Mouse (Mus musculus) limb, embryonic 11.5 days (tissue): Measurements from ENCODE around the gene Il13. TPM values are rescaled to one million over a fixed set of nuclear protein-coding genes. Genes with fewer than 3 reads are reported as not detected.

ENCODE experiments used
- ATAC-seq: fragments of 200-750 bp; cut with Nextera tagmentation; 2 replicates; pipeline ENCODE4 v1.8.0; 2017; ENCODE audit warnings: low read depth; ENCODE audit not compliant: insufficient number of reproducible peaks, low FRiP score, low TSS enrichment
- DNase-seq: peaks from one replicate; pipeline ENCODE4 v3.0.0-alpha.2; 2015; ENCODE audit warnings: low spot score
- H3K27ac ChIP-seq: fragments of 300-500 bp; sonication (generic); replicated peaks from 2 replicates; pipeline ENCODE4 v1.5.1; 2014; ENCODE audit warnings: low read depth, mild to moderate bottlenecking, low read length
- H3K27me3 ChIP-seq: fragments of 300-500 bp; sonication (generic); 2 replicates; pipeline ENCODE4 v1.6.1; 2014; ENCODE audit warnings: mild to moderate bottlenecking, low read length, mixed read lengths; ENCODE audit not compliant: control insufficient read depth, insufficient read depth
- H3K36me3 ChIP-seq: fragments of 300-500 bp; sonication (generic); 2 replicates; pipeline ENCODE4 v1.6.1; 2014; ENCODE audit warnings: mild to moderate bottlenecking, low read length, moderate library complexity, mixed read lengths; ENCODE audit not compliant: control insufficient read depth, insufficient read depth
- H3K4me1 ChIP-seq: fragments of 300-500 bp; sonication (generic); 2 replicates; pipeline ENCODE4 v1.6.1; 2014; ENCODE audit warnings: low read length, mixed read lengths; ENCODE audit not compliant: control insufficient read depth, insufficient read depth
- H3K4me2 ChIP-seq: fragments of 300-500 bp; sonication (generic); 2 replicates; pipeline ENCODE4 v1.6.1; 2014; ENCODE audit warnings: low read depth, mild to moderate bottlenecking, moderate library complexity; ENCODE audit not compliant: severe bottlenecking
- H3K4me3 ChIP-seq: fragments of 300-500 bp; sonication (generic); 2 replicates; pipeline ENCODE4 v1.5.1; 2014; ENCODE audit warnings: low read depth, low read length
- H3K9ac ChIP-seq: fragments of 300-500 bp; sonication (generic); 2 replicates; pipeline ENCODE4 v1.6.1; 2014; ENCODE audit warnings: mild to moderate bottlenecking, low read length
- H3K9me3 ChIP-seq: fragments of 300-500 bp; sonication (generic); 2 replicates; pipeline ENCODE4 v1.6.1; 2016; ENCODE audit warnings: low read length; ENCODE audit not compliant: control insufficient read depth
- WGBS: fragments of 180-500 bp; shearing (Covaris S2); extraction: QIAGEN DNeasy Blood & Tissue Kit; methylation state at CpG from one replicate; pipeline ENCODE4 v1.1.7; 2014; 5-methylcytosine and 5-hydroxymethylcytosine counted together
- polyA plus RNA-seq: library from polyadenylated mRNA; unstranded; fragments of >200 nt; fragmentation: Nextera tagmentation; extraction: Ambion mirVana; gene quantifications from 2 replicates; pipeline ENCODE4 v1.2.1, GENCODE M21; 2014

Gene Il13
- not detected in 2 replicates for polyA plus RNA-seq

DNA sequence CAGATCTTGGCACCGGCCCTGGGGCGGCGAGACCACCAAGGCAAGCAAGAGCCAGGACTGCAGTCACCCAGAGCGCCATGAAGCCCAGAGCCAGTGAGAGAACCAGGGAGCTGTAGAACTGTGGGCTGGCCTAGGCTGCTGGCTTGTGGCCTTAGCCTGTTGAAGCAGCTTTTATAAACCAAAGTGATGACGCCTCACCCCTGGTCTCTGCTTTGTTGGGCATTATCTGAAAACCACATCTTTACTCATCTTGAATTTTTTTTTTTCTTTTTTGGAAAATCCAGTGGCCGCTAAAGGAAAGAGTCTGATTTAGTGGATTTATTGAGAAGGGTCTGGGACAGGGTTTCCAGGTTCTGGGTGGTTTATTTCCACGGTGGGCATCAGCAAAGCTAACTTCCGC, at the start of gene Il13:
Il13 (minus strand) TSS at position 147 of the 400 bp plus-strand sequence.
- WGBS: 89% methylated on average over 8 of the region's 8 CpGs
- Histone ChIP-seq H3K9me3 (no peaks in the 10 kb centered on the region), H3K27me3 (no peaks in the 10 kb centered on the region), H3K4me1 (peaks cover 9% of the 10 kb centered on the region; the same call in 1 of the 2 replicates), H3K9ac (no peak within 1 kb of the TSS; the same call in 1 of the 2 replicates), H3K4me2 (no peak within 1 kb of the TSS), H3K4me3 (no peak within 1 kb of the TSS), H3K27ac (no peak within 1 kb of the TSS), H3K36me3 (no peaks in the 10 kb centered on the region)
- ATAC-seq: no peak
- no peak for DNase-seq

DNA sequence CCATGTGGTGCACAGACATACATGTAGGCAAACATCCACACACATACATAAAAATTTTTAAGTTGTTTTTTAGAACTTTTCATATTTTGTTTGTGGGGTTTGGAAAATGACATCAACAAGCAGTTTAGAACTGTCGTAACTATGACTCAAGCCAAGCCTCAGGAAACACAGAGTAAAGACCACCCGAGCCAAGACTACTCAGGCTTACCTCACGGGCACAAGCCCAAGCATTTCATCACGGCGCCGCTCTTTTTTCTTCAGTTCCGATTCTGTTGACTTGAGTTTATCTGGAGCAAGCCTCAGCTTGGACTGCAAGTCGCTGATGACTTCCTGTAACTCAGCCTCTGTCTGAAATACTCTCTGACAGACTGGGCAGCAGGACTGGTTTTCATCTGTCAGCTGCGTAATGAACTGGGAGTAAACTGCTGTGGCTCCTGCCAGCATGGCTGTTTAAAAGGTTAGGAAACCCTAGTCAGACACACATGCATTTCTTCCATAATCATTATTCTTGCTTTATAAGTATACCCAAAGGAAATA, 48.6 kb upstream of the Il13 start:
- Histone ChIP-seq H3K4me3 (no peak overlapping the region), H3K36me3 (peaks cover 2% of the 10 kb centered on the region; the same call in 1 of the 2 replicates), H3K4me1 (no peaks in the 10 kb centered on the region), H3K27ac (no peak overlapping the region), H3K4me2 (no peak overlapping the region), H3K9me3 (no peaks in the 10 kb centered on the region), H3K27me3 (no peaks in the 10 kb centered on the region), H3K9ac (no peak overlapping the region)
- ATAC-seq (no peak), DNase-seq (no peak)
- WGBS: 92% methylated on average over 9 of the region's 9 CpGs

DNA sequence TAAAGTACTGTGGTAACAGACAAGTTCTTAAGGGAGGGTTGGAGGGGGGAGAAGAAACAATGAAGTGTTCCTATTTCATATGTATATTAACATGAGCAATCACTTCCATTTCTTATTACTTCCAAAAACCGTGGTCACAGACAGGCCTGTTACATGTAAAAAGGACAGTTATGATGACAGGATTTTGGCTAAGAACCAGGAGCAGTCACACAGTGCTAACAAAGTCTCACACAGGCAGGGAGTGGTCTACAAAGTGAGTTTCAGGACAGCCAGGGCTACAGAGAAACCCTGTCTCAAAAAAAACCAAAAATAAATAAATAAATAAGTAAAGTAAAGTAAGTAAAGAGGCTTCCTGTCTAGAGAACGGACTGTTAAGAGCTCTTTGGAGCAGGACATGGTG, 47.7 kb upstream of the Il13 start:
- Histone ChIP-seq H3K9me3 (no peaks in the 10 kb centered on the region), H3K27ac (no peak overlapping the region), H3K4me2 (no peak overlapping the region), H3K4me1 (no peaks in the 10 kb centered on the region), H3K27me3 (no peaks in the 10 kb centered on the region), H3K36me3 (peaks cover 2% of the 10 kb centered on the region; the same call in 1 of the 2 replicates), H3K4me3 (no peak overlapping the region), H3K9ac (no peak overlapping the region)
- DNase-seq (no peak), ATAC-seq (no peak)
- 92% methylated on average over 2 of the region's 2 CpGs for WGBS

- Histone ChIP-seq H3K27ac (no peak overlapping the region), H3K27me3 (no peaks in the 10 kb centered on the region), H3K4me2 (no peak overlapping the region), H3K4me1 (no peaks in the 10 kb centered on the region), H3K9ac (no peak overlapping the region), H3K4me3 (no peak overlapping the region), H3K36me3 (peaks cover 2% of the 10 kb centered on the region; the same call in 1 of the 2 replicates), H3K9me3 (no peaks in the 10 kb centered on the region)
- 90% methylated on average over 2 of the region's 2 CpGs for WGBS
- ATAC-seq: no peak
- DNase-seq: no peak
Observed at GRCm38 (mm10) chr11:53681686-53682085, 47.2 kb upstream of the Il13 start.

DNA sequence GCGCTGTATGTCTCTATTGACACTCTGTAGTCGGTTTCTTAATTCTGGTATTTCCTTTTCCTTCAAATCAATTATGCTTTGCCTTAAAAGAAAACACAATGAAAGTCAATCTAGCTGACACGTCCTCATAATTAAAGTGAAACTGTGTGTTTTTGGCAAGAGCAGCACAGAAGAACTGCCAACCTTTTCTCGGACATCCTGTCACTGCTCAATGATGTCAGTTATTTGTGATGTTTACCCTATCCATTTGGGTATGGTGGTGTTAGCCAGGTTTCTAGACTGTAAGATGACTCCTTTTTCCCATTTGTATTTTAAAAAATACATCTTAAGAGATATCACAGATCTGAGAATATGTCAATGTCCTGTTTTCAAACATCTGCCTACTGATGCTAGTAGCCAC, 45.6 kb upstream of the Il13 start:
- Histone ChIP-seq H3K9ac (no peak overlapping the region), H3K4me1 (no peaks in the 10 kb centered on the region), H3K4me3 (no peak overlapping the region), H3K9me3 (no peaks in the 10 kb centered on the region), H3K27me3 (no peaks in the 10 kb centered on the region), H3K36me3 (peaks cover 7% of the 10 kb centered on the region; the same call in 1 of the 2 replicates), H3K27ac (no peak overlapping the region), H3K4me2 (no peak overlapping the region)
- no peak for ATAC-seq
- WGBS: 90% methylated on average over 4 of the region's 4 CpGs
- no peak for DNase-seq

DNA sequence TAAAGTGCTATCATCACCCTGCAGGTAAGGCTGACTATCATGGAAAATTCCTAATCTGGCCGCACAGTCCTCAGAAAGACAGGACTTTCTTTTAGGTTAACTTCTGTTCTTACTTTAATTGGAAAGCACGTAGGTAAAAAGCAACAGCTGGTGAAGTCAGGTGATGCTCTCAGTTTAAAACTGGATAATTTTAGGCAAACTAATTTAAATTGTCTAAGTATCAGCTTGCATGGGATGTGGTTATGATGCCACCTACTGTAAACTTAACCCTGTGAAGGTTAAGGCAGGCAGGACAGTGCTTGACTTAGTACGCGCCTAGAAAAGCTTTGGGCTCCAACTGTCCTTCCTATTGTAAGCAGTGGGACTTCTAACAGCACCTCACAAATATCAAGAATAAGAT, 36.9 kb upstream of the Il13 start:
- 93% methylated on average over 4 of the region's 4 CpGs for WGBS
- DNase-seq: no peak
- Histone ChIP-seq H3K9me3 (no peaks in the 10 kb centered on the region), H3K27me3 (no peaks in the 10 kb centered on the region), H3K4me2 (no peak overlapping the region), H3K9ac (no peak overlapping the region), H3K27ac (no peak overlapping the region), H3K36me3 (peaks cover 10% of the 10 kb centered on the region; the same call in 1 of the 2 replicates), H3K4me3 (no peak overlapping the region), H3K4me1 (no peaks in the 10 kb centered on the region)
- ATAC-seq: no peak

- no peaks in the 10 kb centered on the region for H3K27me3 ChIP-seq
- peaks cover 3% of the 10 kb centered on the region; the same call in 1 of the 2 replicates for H3K4me1 ChIP-seq
- H3K27ac ChIP-seq: no peak overlapping the region
- peaks cover 9% of the 10 kb centered on the region; the same call in 1 of the 2 replicates for H3K36me3 ChIP-seq
- 86% methylated on average over 5 of the region's 5 CpGs for WGBS
- H3K4me2 ChIP-seq: no peak overlapping the region
- no peaks in the 10 kb centered on the region for H3K9me3 ChIP-seq
- H3K9ac ChIP-seq: no peak overlapping the region
- no peak for DNase-seq
- H3K4me3 ChIP-seq: no peak overlapping the region
- ATAC-seq: no peak
Observed at GRCm38 (mm10) chr11:53664091-53664490, 29.6 kb upstream of the Il13 start.

GRCm38 (mm10) chr11:53662794-53663674, 28.5 kb upstream of the Il13 start:
- Histone ChIP-seq H3K27ac (no peak overlapping the region), H3K9ac (no peak overlapping the region), H3K36me3 (peaks cover 9% of the 10 kb centered on the region; the same call in 1 of the 2 replicates), H3K9me3 (no peaks in the 10 kb centered on the region), H3K4me3 (no peak overlapping the region), H3K27me3 (no peaks in the 10 kb centered on the region), H3K4me1 (peaks cover 3% of the 10 kb centered on the region; the same call in 1 of the 2 replicates), H3K4me2 (no peak overlapping the region)
- no peak for ATAC-seq
- whole genome bisulfite sequencing: 79% methylated on average over 14 of the region's 14 CpGs
- no peak for DNase-seq
